Mouse (Mus musculus) layer of hippocampus, adult 9-11 months (tissue): ENCODE results near the gene Srpr.

Experiments used
- DNase-seq: peaks from one replicate; pipeline ENCODE4 v3.0.0; 2022

Gene Srpr

GRCm38 (mm10) chr9:35199772-35200471 lies at the start of gene Srpr, which contains the start of gene Tirap:
TSS of gene Srpr (plus strand) at chr9:35200175.
TSS of gene Tirap (minus strand) at chr9:35200291.
- peak; percentile 70 for DNase-seq

GRCm38 (mm10) chr9:35152923-35153322 lies 47.1 kb upstream of the Srpr start:
- DNase-seq: no peak

GRCm38 (mm10) chr9:35156002-35156710 lies 43.8 kb upstream of the Srpr start:
- peak; percentile 52 for DNase-seq

GRCm38 (mm10) chr9:35156862-35157261 lies 43.1 kb upstream of the Srpr start:
- DNase-seq: no peak

GRCm38 (mm10) chr9:35158477-35158876 lies 41.5 kb upstream of the Srpr start:
- no peak for DNase-seq

GRCm38 (mm10) chr9:35160662-35161061 lies 39.3 kb upstream of the Srpr start:
- no peak for DNase-seq

- no peak for DNase-seq
These were observed 38.3 kb upstream of the Srpr start for GRCm38 (mm10) chr9:35161721-35162120.

GRCm38 (mm10) chr9:35163011-35163690 lies 36.8 kb upstream of the Srpr start:
- DNase-seq: no peak

- no peak for DNase-seq
These were observed 35.7 kb upstream of the Srpr start for GRCm38 (mm10) chr9:35164142-35164874.

GRCm38 (mm10) chr9:35166144-35166797 lies 33.7 kb upstream of the Srpr start:
- DNase-seq: no peak

GRCm38 (mm10) chr9:35166798-35167635 lies 33.0 kb upstream of the Srpr start:
- peak; percentile 38 for DNase-seq

- peak; percentile 30 for DNase-seq
These were observed 29.9 kb upstream of the Srpr start for GRCm38 (mm10) chr9:35170071-35170470.

GRCm38 (mm10) chr9:35173331-35173730 lies 26.6 kb upstream of the Srpr start:
- no peak for DNase-seq

- peak; percentile 97 for DNase-seq
These were observed 24.5 kb upstream of the Srpr start, which contains the start of gene Dcps for GRCm38 (mm10) chr9:35175251-35176123. TSS of gene Dcps (minus strand) at chr9:35176061.

- no peak for DNase-seq
These were observed 23.8 kb upstream of the Srpr start for GRCm38 (mm10) chr9:35176124-35176659.

- DNase-seq: no peak
These were observed 17.1 kb upstream of the Srpr start for GRCm38 (mm10) chr9:35182832-35183231.

GRCm38 (mm10) chr9:35183359-35183758 lies 16.6 kb upstream of the Srpr start:
- no peak for DNase-seq

- DNase-seq: no peak
These were observed 13.5 kb upstream of the Srpr start for GRCm38 (mm10) chr9:35186430-35186829.

GRCm38 (mm10) chr9:35187351-35187903 lies 12.5 kb upstream of the Srpr start:
- DNase-seq: no peak

- DNase-seq: peak; percentile 60
These were observed 11.3 kb upstream of the Srpr start for GRCm38 (mm10) chr9:35188700-35189099.
